Mouse (Mus musculus) WW6 (cell line): ENCODE measurements at regions not wholly inside any gene's neighbourhood (a gene's known extent, or its start where the extent isn't known, plus 50 kb on each side); places are given as distances from the start of the nearest gene placed in this dataset.
"Not testable (repeated sequence)": the region's sequence is repeated elsewhere in the genome, so short reads cannot be mapped to it uniquely, and the experiment has no call there.

ENCODE experiments used
- DNase-seq: peaks from one replicate; pipeline ENCODE4 v3.0.0-alpha.2; 2013; ENCODE audit warnings: low read depth, low spot score

GRCm38 (mm10) chr3:16533643-16534042 lies 527.4 kb upstream of the Gm5150 start:
- DNase-seq: no peak

DNA sequence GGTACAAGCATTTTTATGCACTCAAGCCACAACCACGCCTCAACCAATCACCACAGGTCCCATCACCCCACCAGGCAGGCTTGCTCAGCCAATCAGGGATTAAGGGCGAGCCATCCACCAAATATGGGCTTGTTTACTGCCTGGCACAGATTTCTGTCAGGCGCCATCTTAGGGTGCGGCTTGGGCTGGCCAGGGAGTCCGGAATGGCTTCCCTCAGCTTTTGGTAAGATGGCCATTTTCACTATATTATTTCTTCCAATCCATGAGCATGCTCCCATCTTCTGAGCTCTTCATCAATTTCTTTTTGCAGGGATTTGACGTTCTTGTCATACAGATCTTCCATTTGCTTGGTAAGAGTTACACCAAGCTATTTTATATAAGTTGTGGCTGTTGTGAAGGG lies 521.3 kb upstream of the Gm5150 start:
- DNase-seq: not testable (repeated sequence)

DNA sequence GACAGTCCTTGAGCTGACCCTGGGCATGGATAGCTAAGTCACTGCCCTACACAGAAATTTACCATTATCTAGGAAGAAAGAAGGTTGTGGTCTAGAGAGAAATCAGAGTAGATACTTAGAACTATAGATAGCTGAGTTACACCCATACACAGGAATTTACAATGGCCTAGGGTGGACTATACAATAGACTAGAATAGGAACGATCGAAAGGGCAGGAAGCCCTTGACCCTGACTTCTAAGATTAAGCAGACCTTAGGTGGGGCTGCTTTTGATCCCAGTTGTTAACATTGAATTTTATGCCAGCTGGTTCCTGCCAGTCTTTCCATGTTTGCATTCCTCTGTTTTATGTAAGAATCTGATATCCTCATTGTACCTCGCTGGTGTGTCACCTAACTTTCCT lies 482.2 kb upstream of the Gm5150 start:
- DNase-seq: not testable (repeated sequence)

DNA sequence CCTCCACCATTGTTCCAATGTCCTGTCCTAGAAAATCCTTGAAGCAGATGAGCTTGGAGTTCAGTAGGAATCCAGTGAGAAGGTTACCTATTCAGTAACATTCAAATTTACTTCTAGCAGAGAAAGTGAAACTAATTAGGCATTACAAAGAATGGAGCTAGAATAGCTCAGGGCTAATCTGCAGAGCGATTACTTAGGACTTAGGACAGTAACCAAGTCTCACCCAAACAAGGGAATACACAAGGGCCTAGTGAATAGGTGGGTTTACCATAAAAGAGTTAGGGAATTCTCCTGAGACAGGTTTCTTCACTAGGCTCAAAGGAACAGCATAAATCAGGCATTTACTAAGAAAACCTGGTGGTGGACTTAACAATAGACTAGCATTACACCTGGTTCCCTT lies 476.5 kb upstream of the Gm5150 start:
- peak; percentile 26 for DNase-seq

DNA sequence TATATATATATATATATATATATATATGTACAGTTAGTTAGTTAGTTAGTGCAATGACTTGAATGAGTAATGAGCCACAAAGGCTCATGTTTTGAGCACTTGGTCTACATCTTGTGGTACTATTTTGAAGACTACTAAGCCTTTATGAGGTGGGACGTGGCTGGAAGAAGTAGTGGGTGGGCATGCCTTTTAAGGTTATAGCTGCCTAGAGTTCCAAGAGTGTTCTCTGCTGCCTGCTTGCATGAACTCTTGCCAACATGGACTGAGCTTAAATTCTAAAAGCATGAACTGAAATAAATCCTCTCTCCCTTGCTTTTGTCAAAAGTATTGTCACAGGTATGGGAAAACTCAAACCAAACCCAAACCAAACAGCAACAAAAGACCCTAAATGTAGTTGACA lies 465.1 kb upstream of the Gm5150 start:
- DNase-seq: no peak

- peak; percentile 28 for DNase-seq
Observed at GRCm38 (mm10) chr3:16466388-16466787, 460.2 kb upstream of the Gm5150 start.

GRCm38 (mm10) chr3:16465357-16465756 lies 459.1 kb upstream of the Gm5150 start:
- no peak for DNase-seq

DNA sequence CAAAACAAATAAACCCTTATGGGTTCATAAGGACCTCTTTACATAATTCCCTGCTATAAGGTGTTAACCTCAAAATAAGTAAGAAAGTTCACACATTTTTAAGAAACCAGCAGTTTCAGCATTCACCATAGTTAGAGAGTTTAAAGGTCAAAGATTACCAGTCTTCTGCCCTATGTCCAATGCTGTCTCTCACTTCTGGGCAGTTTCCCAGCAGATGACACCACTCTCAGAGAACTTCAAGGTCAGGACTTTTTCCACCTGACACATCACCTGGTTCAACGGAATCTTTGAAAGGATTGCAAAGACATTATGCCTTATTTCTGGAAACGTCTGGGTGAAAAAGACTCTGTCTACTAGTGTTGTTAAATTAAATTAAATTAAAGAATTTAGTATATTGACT lies 458.1 kb upstream of the Gm5150 start:
- no peak for DNase-seq

DNA sequence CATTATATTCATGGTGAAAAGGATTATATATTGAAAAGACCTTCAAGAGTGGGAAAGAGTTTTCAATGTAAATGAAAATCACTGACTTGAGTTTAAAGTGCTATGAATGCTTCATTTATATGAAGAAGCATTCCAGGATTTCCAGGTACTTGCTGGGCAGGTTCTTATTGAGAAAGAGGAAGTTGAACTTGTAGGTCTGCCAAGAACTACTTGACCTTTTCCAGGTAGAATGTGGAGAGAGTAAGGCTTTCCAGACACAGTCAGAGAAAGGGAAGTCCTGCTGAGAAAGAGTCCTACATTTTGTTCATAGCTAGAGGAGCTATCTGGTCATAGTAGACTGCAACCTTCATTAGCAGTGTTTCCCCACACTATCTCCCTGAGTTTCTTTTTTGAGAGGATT lies 426.8 kb upstream of the Gm5150 start:
- no peak for DNase-seq

- no peak for DNase-seq
Observed at GRCm38 (mm10) chr3:16431819-16432115, 425.5 kb upstream of the Gm5150 start.

DNA sequence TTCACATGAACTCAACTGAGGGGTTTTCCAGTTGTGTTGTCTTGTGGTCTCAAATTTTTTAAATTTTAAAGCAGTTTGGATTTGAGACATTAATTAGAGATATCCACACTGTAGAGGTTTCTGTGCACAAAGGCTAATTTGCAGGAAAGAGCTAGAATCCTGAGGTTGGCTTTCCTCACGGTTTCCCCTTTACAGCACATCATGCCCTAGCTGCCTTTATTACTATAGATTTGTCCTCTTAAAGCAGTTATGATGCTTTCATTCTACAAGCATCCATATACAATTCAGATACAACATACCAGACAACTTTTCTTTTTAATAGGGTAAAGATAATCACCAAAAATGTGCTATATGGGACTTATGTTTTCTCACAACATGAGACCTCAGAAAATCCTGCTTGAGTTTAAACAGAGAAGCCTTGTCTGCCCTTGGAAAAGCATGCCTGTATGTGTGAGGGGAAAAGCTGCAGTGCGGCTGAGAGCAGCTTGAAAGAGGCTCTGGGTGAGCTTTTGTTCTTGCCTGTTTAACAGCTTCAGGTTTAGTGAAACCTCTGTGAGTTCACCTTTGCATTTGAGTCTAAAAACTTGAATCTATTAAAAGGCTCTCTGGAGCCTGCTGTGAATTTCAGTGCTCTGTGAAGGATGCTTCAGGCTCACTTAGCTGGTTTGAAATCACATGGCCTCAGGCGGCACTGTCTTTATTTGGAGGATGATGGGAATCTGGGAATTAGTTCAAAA lies 425.0 kb upstream of the Gm5150 start:
- no peak for DNase-seq
